Mouse (Mus musculus) heart, embryonic 16.5 days (tissue): ENCODE data around the gene Phtf1. TPM values are rescaled to one million over a fixed set of nuclear protein-coding genes. Genes with fewer than 3 reads are reported as not detected.

ENCODE experiments used
- ATAC-seq: fragments of 200-750 bp; cut with Nextera tagmentation; replicated peaks from 2 replicates; pipeline ENCODE4 v1.8.0; 2017; ENCODE audit warnings: moderate number of reproducible peaks; ENCODE audit not compliant: insufficient read depth, low FRiP score; ENCODE audit errors: extremely low read depth
- H3K27ac ChIP-seq: fragments of 300-500 bp; sonication (generic); 2 replicates; pipeline ENCODE4 v1.5.1; 2014; ENCODE audit warnings: mild to moderate bottlenecking, low read length, control low read depth, moderate library complexity
- H3K27me3 ChIP-seq: fragments of 300-500 bp; sonication (generic); 2 replicates; pipeline ENCODE4 v1.6.1; 2014; ENCODE audit warnings: low read length, mixed read lengths; ENCODE audit not compliant: control insufficient read depth, insufficient read depth
- H3K36me3 ChIP-seq: fragments of 300-500 bp; sonication (generic); 2 replicates; pipeline ENCODE4 v1.6.1; 2014; ENCODE audit not compliant: control insufficient read depth, insufficient read depth
- H3K4me1 ChIP-seq: fragments of 300-500 bp; sonication (generic); 2 replicates; pipeline ENCODE4 v1.6.1; 2014; ENCODE audit warnings: low read length, mixed read lengths; ENCODE audit not compliant: control insufficient read depth, insufficient read depth
- H3K4me2 ChIP-seq: fragments of 300-500 bp; sonication (generic); 2 replicates; pipeline ENCODE4 v1.6.1; 2014; ENCODE audit warnings: low read depth, mild to moderate bottlenecking, control low read depth, low read length
- H3K4me3 ChIP-seq: fragments of 300-500 bp; sonication (generic); 2 replicates; pipeline ENCODE4 v1.5.1; 2014; ENCODE audit warnings: mild to moderate bottlenecking, control low read depth, low read length
- H3K9ac ChIP-seq: fragments of 300-500 bp; sonication (generic); 2 replicates; pipeline ENCODE4 v1.6.1; 2014; ENCODE audit warnings: low read length, control low read depth
- H3K9me3 ChIP-seq: fragments of 300-500 bp; sonication (generic); replicated peaks from 2 replicates; pipeline ENCODE4 v1.6.1; 2016; ENCODE audit warnings: low read length; ENCODE audit not compliant: control insufficient read depth
- WGBS: fragments of 180-500 bp; shearing (Covaris S2); extraction: QIAGEN DNeasy Blood & Tissue Kit; methylation state at CpG from one replicate; pipeline ENCODE4 v1.1.7; 2014; 5-methylcytosine and 5-hydroxymethylcytosine counted together
- polyA plus RNA-seq: library from polyadenylated mRNA; unstranded; fragments of >200 nt; fragmentation: Nextera tagmentation; extraction: Ambion mirVana; gene quantifications from 2 replicates; pipeline ENCODE4 v1.2.1, GENCODE M21; 2015

Phtf1 gene
- polyA plus RNA-seq, 1 experiment from 2014 or later: 15.3 TPM

- H3K27me3 ChIP-seq: no peaks in the 10 kb centered on the region
- H3K9ac ChIP-seq: no peak overlapping the region
- peaks cover 9% of the 10 kb centered on the region for H3K36me3 ChIP-seq
- no peak overlapping the region for H3K4me2 ChIP-seq
- H3K9me3 ChIP-seq: no peaks in the 10 kb centered on the region
- no peak overlapping the region for H3K27ac ChIP-seq
- 60% methylated on average over 6 of the region's 6 CpGs for WGBS
- H3K4me3 ChIP-seq: no peak overlapping the region
- ATAC-seq: no peak
- H3K4me1 ChIP-seq: peaks cover 2% of the 10 kb centered on the region; the same call in 1 of the 2 replicates
Measured at GRCm38 (mm10) chr3:104059001-104059622, 91.2 kb downstream of the Phtf1 start.

GRCm38 (mm10) chr3:104069395-104069794 lies 101.5 kb downstream of the Phtf1 start:
- Histone ChIP-seq H3K4me1 (no peaks in the 10 kb centered on the region), H3K4me3 (no peak overlapping the region), H3K4me2 (no peak overlapping the region), H3K27me3 (no peaks in the 10 kb centered on the region), H3K9me3 (no peaks in the 10 kb centered on the region), H3K36me3 (peaks cover 8% of the 10 kb centered on the region; the same call in 1 of the 2 replicates), H3K9ac (no peak overlapping the region), H3K27ac (no peak overlapping the region)
- ATAC-seq: no peak

Other genes starting within 250 kb of the Phtf1 start
- 18.4 and 22.1 TPM in 2 replicates for gene Olfml3, start 230.1 kb upstream of the Phtf1 start, polyA plus RNA-seq
- gene Gm10964, start 228.7 kb upstream of the Phtf1 start, polyA plus RNA-seq: not detected in 2 replicates
- 10.8 and 11.6 TPM in 2 replicates for gene Hipk1, start 176.5 kb upstream of the Phtf1 start, polyA plus RNA-seq
- 17.1 and 18.7 TPM in 2 replicates for gene Dclre1b, start 158.7 kb upstream of the Phtf1 start, polyA plus RNA-seq
- gene Ap4b1, start 158.6 kb upstream of the Phtf1 start, polyA plus RNA-seq: 16.2 and 17.2 TPM in 2 replicates
- 0.30 and 0.32 TPM in 2 replicates for gene Gm43064, start 158.5 kb upstream of the Phtf1 start, polyA plus RNA-seq
- 0.43 TPM in 1 of 2 replicates, not detected in the other for gene Bcl2l15, start 135.5 kb upstream of the Phtf1 start, polyA plus RNA-seq
- gene Ptpn22, start 108.3 kb upstream of the Phtf1 start, polyA plus RNA-seq: 3.3 and 6.7 TPM in 2 replicates
- gene Rsbn1, start 54.0 kb upstream of the Phtf1 start, polyA plus RNA-seq: 5.6 and 5.8 TPM in 2 replicates